Mouse (Mus musculus) R1 (cell line): Measurements from ENCODE around the gene Foxj3.
A peak's percentile ranks its signal among the peaks of the same experiment; 100 is the strongest.
"Not testable (repeated sequence)": the region's sequence is repeated elsewhere in the genome, so short reads cannot be mapped to it uniquely, and the experiment has no call there.

Experiments used
- DNase-seq: peaks from one replicate; pipeline ENCODE4 v3.0.0-alpha.2; 2018; ENCODE audit warnings: low read depth, low spot score

Gene Foxj3

GRCm38 (mm10) chr4:119566322-119566835, 29.6 kb downstream of the Foxj3 start:
- no peak for DNase-seq

GRCm38 (mm10) chr4:119572682-119573081, 35.9 kb downstream of the Foxj3 start:
- no peak for DNase-seq

- DNase-seq, result no peak
Measured at GRCm38 (mm10) chr4:119574504-119574903, 37.7 kb downstream of the Foxj3 start.

- no peak for DNase-seq
Measured at GRCm38 (mm10) chr4:119575459-119575858, 38.7 kb downstream of the Foxj3 start.

- peak; percentile 69 for DNase-seq
Measured at GRCm38 (mm10) chr4:119588037-119588436, 51.2 kb downstream of the Foxj3 start.

- no peak for DNase-seq
Measured at GRCm38 (mm10) chr4:119589423-119589822, 52.6 kb downstream of the Foxj3 start.

- no peak for DNase-seq
Measured at GRCm38 (mm10) chr4:119590027-119590426, 53.2 kb downstream of the Foxj3 start.

GRCm38 (mm10) chr4:119592479-119592878, 55.7 kb downstream of the Foxj3 start:
- peak; percentile 89 for DNase-seq

- DNase-seq, result no peak
Measured at GRCm38 (mm10) chr4:119594331-119594730, 57.5 kb downstream of the Foxj3 start.

- DNase-seq, result no peak
Measured at GRCm38 (mm10) chr4:119599605-119600004, 62.8 kb downstream of the Foxj3 start.

- DNase-seq, result no peak
Measured at GRCm38 (mm10) chr4:119609488-119609887, 72.7 kb downstream of the Foxj3 start.

GRCm38 (mm10) chr4:119614078-119614477, 77.3 kb downstream of the Foxj3 start:
- no peak for DNase-seq

- no peak for DNase-seq
Measured at GRCm38 (mm10) chr4:119614724-119615123, 77.9 kb downstream of the Foxj3 start.

GRCm38 (mm10) chr4:119626081-119626645, 89.4 kb downstream of the Foxj3 start:
- DNase-seq, result peak; percentile 76

GRCm38 (mm10) chr4:119626876-119627275, 90.1 kb downstream of the Foxj3 start:
- DNase-seq, result no peak

- peak; percentile 41 for DNase-seq
Measured at GRCm38 (mm10) chr4:119627317-119627716, 90.5 kb downstream of the Foxj3 start.

GRCm38 (mm10) chr4:119628363-119628762, 91.6 kb downstream of the Foxj3 start:
- DNase-seq, result not testable (repeated sequence)

- peak; percentile 64 for DNase-seq
Measured at GRCm38 (mm10) chr4:119631115-119631919, 94.5 kb downstream of the Foxj3 start.

GRCm38 (mm10) chr4:119632721-119633120, 95.9 kb downstream of the Foxj3 start:
- peak; percentile 24 for DNase-seq

- DNase-seq, result no peak
Measured at GRCm38 (mm10) chr4:119633342-119633741, 96.5 kb downstream of the Foxj3 start.

- DNase-seq, result no peak
Measured at GRCm38 (mm10) chr4:119633948-119634347, 97.1 kb downstream of the Foxj3 start.

GRCm38 (mm10) chr4:119634908-119635660, 98.3 kb downstream of the Foxj3 start:
- peak; percentile 16 for DNase-seq
